Mouse (Mus musculus) intestine, embryonic 16.5 days (tissue): ENCODE measurements around the gene Faah. TPM values are rescaled to one million over a fixed set of nuclear protein-coding genes. Genes with fewer than 3 reads are reported as not detected.

ENCODE experiments used
- ATAC-seq: fragments of 200-750 bp; cut with Nextera tagmentation; 2 replicates; pipeline ENCODE4 v1.8.0; 2017; ENCODE audit warnings: moderate TSS enrichment, moderate library complexity
- H3K27ac ChIP-seq: fragments of 300-500 bp; sonication (generic); 2 replicates; pipeline ENCODE4 v1.5.1; 2014; ENCODE audit warnings: mild to moderate bottlenecking, low read length
- H3K27me3 ChIP-seq: fragments of 300-500 bp; sonication (generic); replicated peaks from 2 replicates; pipeline ENCODE4 v1.6.1; 2014; ENCODE audit warnings: low read length, control low read depth, mixed read lengths; ENCODE audit not compliant: control insufficient read depth, insufficient read depth
- H3K36me3 ChIP-seq: fragments of 300-500 bp; sonication (generic); 2 replicates; pipeline ENCODE4 v1.6.1; 2014; ENCODE audit warnings: low read length, control low read depth; ENCODE audit not compliant: control insufficient read depth, insufficient read depth
- H3K4me1 ChIP-seq: fragments of 300-500 bp; sonication (generic); 2 replicates; pipeline ENCODE4 v1.6.1; 2014; ENCODE audit warnings: low read length, control low read depth, mixed read lengths; ENCODE audit not compliant: control insufficient read depth, insufficient read depth
- H3K4me2 ChIP-seq: fragments of 300-500 bp; sonication (generic); 2 replicates; pipeline ENCODE4 v1.6.1; 2014; ENCODE audit warnings: low read depth, low read length, control low read depth
- H3K4me3 ChIP-seq: fragments of 300-500 bp; sonication (generic); 2 replicates; pipeline ENCODE4 v1.5.1; 2014; ENCODE audit warnings: mild to moderate bottlenecking, low read length
- H3K9ac ChIP-seq: fragments of 300-500 bp; sonication (generic); 2 replicates; pipeline ENCODE4 v1.6.1; 2014; ENCODE audit warnings: low read depth, low read length
- H3K9me3 ChIP-seq: fragments of 300-500 bp; sonication (generic); 2 replicates; pipeline ENCODE4 v1.6.1; 2016; ENCODE audit warnings: low read length, control low read depth; ENCODE audit not compliant: control insufficient read depth
- WGBS: fragments of 180-500 bp; shearing (Covaris S2); extraction: QIAGEN DNeasy Blood & Tissue Kit; methylation state at CpG from one replicate; pipeline ENCODE4 v1.1.7; 2014; 5-methylcytosine and 5-hydroxymethylcytosine counted together
- polyA plus RNA-seq: library from polyadenylated mRNA; unstranded; fragments of >200 nt; fragmentation: Nextera tagmentation; extraction: Ambion mirVana; gene quantifications from 2 replicates; pipeline ENCODE4 v1.2.1, GENCODE M21; 2015

Gene Faah
- polyA plus RNA-seq, 1 experiment from 2014 or later = 83.7 TPM

- Histone ChIP-seq H3K4me2 (no peak overlapping the region), H3K27ac (no peak overlapping the region), H3K4me3 (no peak overlapping the region), H3K9me3 (no peaks in the 10 kb centered on the region), H3K9ac (no peak overlapping the region), H3K36me3 (no peaks in the 10 kb centered on the region), H3K27me3 (peaks cover 33% of the 10 kb centered on the region), H3K4me1 (no peaks in the 10 kb centered on the region)
- WGBS = 39% methylated on average over 7 of the region's 7 CpGs
- ATAC-seq = no peak
Observed at GRCm38 (mm10) chr4:115927637-115928036, 90.1 kb downstream of the Faah start.

DNA sequence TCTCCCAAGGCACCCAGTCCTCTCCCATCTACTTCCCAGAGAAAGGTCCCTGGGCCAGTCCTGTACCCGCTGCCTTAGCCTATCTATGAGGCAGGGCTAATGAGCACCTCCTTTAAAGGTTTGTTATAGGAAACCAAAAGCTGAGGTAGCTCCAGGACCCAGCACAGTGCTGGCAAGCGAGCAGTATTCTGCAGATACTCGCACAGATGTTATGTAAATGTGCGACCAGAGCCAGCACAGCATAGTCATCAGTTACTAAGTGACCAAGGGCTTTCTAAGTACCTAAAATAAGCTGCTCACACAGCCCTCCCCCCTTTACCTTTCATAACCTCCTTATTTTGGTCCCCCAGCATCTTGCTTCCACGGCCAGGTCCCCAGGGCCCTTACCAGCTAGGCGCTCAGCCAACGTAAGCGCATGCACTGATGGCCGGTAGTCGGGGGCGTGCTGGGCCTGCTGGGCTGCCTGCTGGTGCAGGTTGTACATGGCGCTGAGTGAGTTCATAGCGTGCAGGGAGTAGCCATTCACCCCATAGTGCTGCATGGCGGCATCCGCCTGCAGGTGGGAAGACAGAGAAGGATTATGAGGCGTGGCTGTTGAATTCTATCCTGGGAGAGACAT is 94.4 kb downstream of the Faah start:
- ATAC-seq = no peak
- Histone ChIP-seq H3K27me3 (peaks cover 4% of the 10 kb centered on the region; the same call in 1 of the 2 replicates), H3K9ac (no peak overlapping the region), H3K4me2 (no peak overlapping the region), H3K9me3 (no peaks in the 10 kb centered on the region), H3K4me1 (no peaks in the 10 kb centered on the region), H3K36me3 (no peaks in the 10 kb centered on the region), H3K4me3 (no peak overlapping the region), H3K27ac (no peak overlapping the region)
- 78% methylated on average over 16 of the region's 16 CpGs for WGBS

- H3K27me3 ChIP-seq = peaks cover 10% of the 10 kb centered on the region
- 78% methylated on average over 5 of the region's 5 CpGs for WGBS
Observed at GRCm38 (mm10) chr4:115922688-115923087, 95.0 kb downstream of the Faah start.

GRCm38 (mm10) chr4:115919911-115920310 is 97.8 kb downstream of the Faah start:
- no peak overlapping the region for H3K27ac ChIP-seq
- no peaks in the 10 kb centered on the region for H3K36me3 ChIP-seq
- H3K9ac ChIP-seq = no peak overlapping the region
- no peaks in the 10 kb centered on the region for H3K9me3 ChIP-seq
- H3K4me1 ChIP-seq = no peaks in the 10 kb centered on the region
- no peak overlapping the region for H3K4me2 ChIP-seq
- no peak for ATAC-seq
- WGBS = 79% methylated on average over 16 of the region's 16 CpGs
- H3K4me3 ChIP-seq = no peak overlapping the region
- H3K27me3 ChIP-seq = peaks cover 11% of the 10 kb centered on the region

More at GRCm38 (mm10) chr4:115922688-115923087, 95.0 kb downstream of the Faah start:
- H3K9ac ChIP-seq = no peak overlapping the region
- no peak overlapping the region for H3K27ac ChIP-seq
- no peaks in the 10 kb centered on the region for H3K9me3 ChIP-seq
- no peak overlapping the region for H3K4me2 ChIP-seq
- H3K36me3 ChIP-seq = no peaks in the 10 kb centered on the region
- H3K4me1 ChIP-seq = no peaks in the 10 kb centered on the region
- H3K4me3 ChIP-seq = no peak overlapping the region
- no peak for ATAC-seq

Other genes with a start within 250 kb of the Faah start
- 0.23 and 0.34 TPM in 2 replicates for gene Tex38, start 236.9 kb downstream of the Faah start, polyA plus RNA-seq
- gene Atpaf1, start 233.1 kb downstream of the Faah start, polyA plus RNA-seq = 47.5 and 52.8 TPM in 2 replicates
- gene Mob3c, start 189.8 kb downstream of the Faah start, polyA plus RNA-seq = 15.7 and 18.2 TPM in 2 replicates
- gene Mknk1, start 178.7 kb downstream of the Faah start, polyA plus RNA-seq = 29.4 and 30.1 TPM in 2 replicates
- gene Kncn, start 133.5 kb downstream of the Faah start, polyA plus RNA-seq = not detected in 2 replicates
- gene 6430628N08Rik, start 127.3 kb downstream of the Faah start, polyA plus RNA-seq = not detected in 2 replicates
- not detected in 2 replicates for gene Dmbx1, start 78.0 kb downstream of the Faah start, polyA plus RNA-seq
- gene Nsun4, start 36.0 kb upstream of the Faah start, polyA plus RNA-seq = 39.8 and 41.7 TPM in 2 replicates
- gene Uqcrh, start 57.1 kb upstream of the Faah start, polyA plus RNA-seq = 745 and 751 TPM in 2 replicates
- gene Lrrc41, start 57.3 kb upstream of the Faah start, polyA plus RNA-seq = 77.4 and 79.3 TPM in 2 replicates
- 21.7 and 24.4 TPM in 2 replicates for gene Rad54l, start 105.8 kb upstream of the Faah start, polyA plus RNA-seq
- 35.2 and 39.9 TPM in 2 replicates for gene Pomgnt1, start 105.9 kb upstream of the Faah start, polyA plus RNA-seq
- 1.1 and 1.4 TPM in 2 replicates for gene Lurap1, start 133.4 kb upstream of the Faah start, polyA plus RNA-seq
- 48.9 and 52.5 TPM in 2 replicates for gene Tspan1, start 149.7 kb upstream of the Faah start, polyA plus RNA-seq
- gene 1700042G07Rik, start 155.4 kb upstream of the Faah start, polyA plus RNA-seq = not detected in 2 replicates
- not detected in 2 replicates for gene Gm49337, start 155.5 kb upstream of the Faah start, polyA plus RNA-seq
- 4.4 and 4.8 TPM in 2 replicates for gene Pik3r3, start 203.7 kb upstream of the Faah start, polyA plus RNA-seq